Mouse (Mus musculus) midbrain, embryonic 11.5 days (tissue): ENCODE data around the gene Cd47. TPM values are rescaled to one million over a fixed set of nuclear protein-coding genes. Genes with fewer than 3 reads are reported as not detected.

Experiments
- ATAC-seq: fragments of 200-750 bp; cut with Nextera tagmentation; 2 replicates; pipeline ENCODE4 v1.8.0; 2017; ENCODE audit warnings: moderate TSS enrichment, moderate library complexity; ENCODE audit not compliant: low FRiP score
- DNase-seq: peaks from one replicate; pipeline ENCODE4 v3.0.0; 2015; ENCODE audit warnings: low spot score; ENCODE audit errors: missing footprints
- H3K27ac ChIP-seq: fragments of 300-500 bp; sonication (generic); 2 replicates; pipeline ENCODE4 v1.5.1; 2014; ENCODE audit warnings: low read depth, low read length
- H3K27me3 ChIP-seq: fragments of 300-500 bp; sonication (generic); 2 replicates; pipeline ENCODE4 v1.6.1; 2014; ENCODE audit warnings: mild to moderate bottlenecking, low read length, moderate library complexity, mixed read lengths; ENCODE audit not compliant: control insufficient read depth, insufficient read depth
- H3K36me3 ChIP-seq: fragments of 300-500 bp; sonication (generic); 2 replicates; pipeline ENCODE4 v1.6.1; 2014; ENCODE audit warnings: mild to moderate bottlenecking, low read length, moderate library complexity, mixed read lengths; ENCODE audit not compliant: control insufficient read depth, insufficient read depth
- H3K4me1 ChIP-seq: fragments of 300-500 bp; sonication (generic); 2 replicates; pipeline ENCODE4 v1.6.1; 2014; ENCODE audit warnings: low read length; ENCODE audit not compliant: control insufficient read depth, insufficient read depth
- H3K4me2 ChIP-seq: fragments of 300-500 bp; sonication (generic); 2 replicates; pipeline ENCODE4 v1.6.1; 2014; ENCODE audit warnings: mild to moderate bottlenecking, moderate library complexity
- H3K4me3 ChIP-seq: fragments of 300-500 bp; sonication (generic); 2 replicates; pipeline ENCODE4 v1.5.1; 2014; ENCODE audit warnings: low read depth, low read length
- H3K9ac ChIP-seq: fragments of 300-500 bp; sonication (generic); 2 replicates; pipeline ENCODE4 v1.6.1; 2014; ENCODE audit warnings: low read length
- H3K9me3 ChIP-seq: fragments of 300-500 bp; sonication (generic); 2 replicates; pipeline ENCODE4 v1.6.1; 2016; ENCODE audit warnings: low read length; ENCODE audit not compliant: control insufficient read depth
- WGBS: fragments of 180-500 bp; shearing (Covaris S2); extraction: QIAGEN DNeasy Blood & Tissue Kit; methylation state at CpG from one replicate; pipeline ENCODE4 v1.1.7; 2014; 5-methylcytosine and 5-hydroxymethylcytosine counted together
- polyA plus RNA-seq: library from polyadenylated mRNA; unstranded; fragments of >200 nt; fragmentation: Nextera tagmentation; extraction: Ambion mirVana; gene quantifications from 2 replicates; pipeline ENCODE4 v1.2.1, GENCODE M21; 2014

Gene Cd47
- 57.8 and 63.5 TPM in 2 replicates for polyA plus RNA-seq

- 87% methylated on average over 10 of the region's 10 CpGs for WGBS
- no peaks in the 10 kb centered on the region for H3K9me3 ChIP-seq
- H3K4me1 ChIP-seq, result peaks cover 5% of the 10 kb centered on the region; the same call in 1 of the 2 replicates
- no peaks in the 10 kb centered on the region for H3K36me3 ChIP-seq
- no peaks in the 10 kb centered on the region for H3K27me3 ChIP-seq
- H3K27ac ChIP-seq, result no peak within 1 kb of the TSS
- H3K4me2 ChIP-seq, result no peak within 1 kb of the TSS
- DNase-seq (no peak), ATAC-seq (no peak)
- H3K9ac ChIP-seq, result no peak within 1 kb of the TSS
- no peak within 1 kb of the TSS for H3K4me3 ChIP-seq
Measured at GRCm38 (mm10) chr16:49799597-49800561, at the start of gene Cd47. TSS of gene Cd47 (plus strand) at chr16:49800533.

GRCm38 (mm10) chr16:49752906-49753305, 47.4 kb upstream of the Cd47 start:
- Histone ChIP-seq H3K4me1 (peaks cover 4% of the 10 kb centered on the region; the same call in 1 of the 2 replicates), H3K9me3 (no peaks in the 10 kb centered on the region), H3K4me2 (no peak overlapping the region), H3K36me3 (no peaks in the 10 kb centered on the region), H3K27ac (peak overlapping the region; percentile 35; the same call in 1 of the 2 replicates), H3K9ac (no peak overlapping the region), H3K27me3 (no peaks in the 10 kb centered on the region), H3K4me3 (no peak overlapping the region)
- DNase-seq (peak; percentile 77), ATAC-seq (no peak; the same call in 1 of the 2 replicates)
- 54% methylated on average over 1 of the region's 1 CpGs for WGBS

GRCm38 (mm10) chr16:49753318-49753717, 47.0 kb upstream of the Cd47 start:
- Histone ChIP-seq H3K4me1 (peaks cover 4% of the 10 kb centered on the region; the same call in 1 of the 2 replicates), H3K27me3 (no peaks in the 10 kb centered on the region), H3K4me3 (no peak overlapping the region), H3K4me2 (no peak overlapping the region), H3K9me3 (no peaks in the 10 kb centered on the region), H3K9ac (no peak overlapping the region), H3K27ac (peak overlapping the region; percentile 35; the same call in 1 of the 2 replicates), H3K36me3 (no peaks in the 10 kb centered on the region)
- ATAC-seq (peak; percentile 80), DNase-seq (no peak)
- WGBS, result 40% methylated on average over 3 of the region's 3 CpGs

- Histone ChIP-seq H3K27ac (no peak overlapping the region), H3K9ac (no peak overlapping the region), H3K4me2 (no peak overlapping the region), H3K4me1 (no peaks in the 10 kb centered on the region), H3K36me3 (no peaks in the 10 kb centered on the region; the same call in 1 of the 2 replicates), H3K27me3 (no peaks in the 10 kb centered on the region), H3K4me3 (no peak overlapping the region), H3K9me3 (no peaks in the 10 kb centered on the region)
- WGBS, result 85% methylated on average over 17 of the region's 17 CpGs
- ATAC-seq (no peak), DNase-seq (no peak)
Measured at GRCm38 (mm10) chr16:49760517-49761203, 39.7 kb upstream of the Cd47 start.

- 92% methylated on average over 5 of the region's 5 CpGs for WGBS
- H3K4me2 ChIP-seq, result no peak overlapping the region
- H3K4me1 ChIP-seq, result no peaks in the 10 kb centered on the region
- H3K9ac ChIP-seq, result no peak overlapping the region
- no peaks in the 10 kb centered on the region for H3K27me3 ChIP-seq
- no peak overlapping the region for H3K4me3 ChIP-seq
- ATAC-seq (no peak), DNase-seq (no peak)
- no peak overlapping the region for H3K27ac ChIP-seq
- H3K36me3 ChIP-seq, result no peaks in the 10 kb centered on the region; the same call in 1 of the 2 replicates
- no peaks in the 10 kb centered on the region for H3K9me3 ChIP-seq
Measured at GRCm38 (mm10) chr16:49761981-49762380, 38.4 kb upstream of the Cd47 start.

- 72% methylated on average over 3 of the region's 3 CpGs for WGBS
- H3K4me3 ChIP-seq, result no peak overlapping the region
- no peaks in the 10 kb centered on the region; the same call in 1 of the 2 replicates for H3K4me1 ChIP-seq
- no peak overlapping the region for H3K27ac ChIP-seq
- H3K4me2 ChIP-seq, result no peak overlapping the region
- DNase-seq (no peak), ATAC-seq (peak; percentile 38; the same call in 1 of the 2 replicates)
- H3K27me3 ChIP-seq, result no peaks in the 10 kb centered on the region
- H3K36me3 ChIP-seq, result no peaks in the 10 kb centered on the region; the same call in 1 of the 2 replicates
- no peaks in the 10 kb centered on the region for H3K9me3 ChIP-seq
- no peak overlapping the region for H3K9ac ChIP-seq
Measured at GRCm38 (mm10) chr16:49766326-49766725, 34.0 kb upstream of the Cd47 start.

GRCm38 (mm10) chr16:49768491-49769031, 31.8 kb upstream of the Cd47 start:
- Histone ChIP-seq H3K27me3 (no peaks in the 10 kb centered on the region), H3K4me3 (no peak overlapping the region), H3K36me3 (no peaks in the 10 kb centered on the region; the same call in 1 of the 2 replicates), H3K27ac (no peak overlapping the region), H3K4me1 (no peaks in the 10 kb centered on the region; the same call in 1 of the 2 replicates), H3K9me3 (no peaks in the 10 kb centered on the region), H3K9ac (no peak overlapping the region), H3K4me2 (no peak overlapping the region)
- ATAC-seq, result no peak
- WGBS, result 75% methylated on average over 4 of the region's 4 CpGs
- DNase-seq, result no peak

- ATAC-seq (no peak), DNase-seq (no peak)
- Histone ChIP-seq H3K27me3 (no peaks in the 10 kb centered on the region), H3K4me3 (no peak overlapping the region), H3K9me3 (no peaks in the 10 kb centered on the region), H3K27ac (no peak overlapping the region), H3K4me1 (no peaks in the 10 kb centered on the region; the same call in 1 of the 2 replicates), H3K9ac (no peak overlapping the region), H3K36me3 (no peaks in the 10 kb centered on the region; the same call in 1 of the 2 replicates), H3K4me2 (no peak overlapping the region)
- 89% methylated on average over 2 of the region's 2 CpGs for WGBS
Measured at GRCm38 (mm10) chr16:49769831-49770261, 30.5 kb upstream of the Cd47 start.
